Mouse (Mus musculus) small intestine, adult 2 months (tissue): ENCODE data around the gene Gm3543. TPM values are rescaled to one million over a fixed set of nuclear protein-coding genes. Genes with fewer than 3 reads are reported as not detected.
"Not testable (repeated sequence)": the region's sequence is repeated elsewhere in the genome, so short reads cannot be mapped to it uniquely, and the experiment has no call there.

Source experiments
- H3K27ac ChIP-seq: fragments of 200-500 bp; 2 replicates; pipeline ENCODE4 v1.5.1; 2012; ENCODE audit warnings: low read depth, low read length, control low read depth, inconsistent platforms; ENCODE audit not compliant: insufficient read depth
- H3K27me3 ChIP-seq: fragments of 200-500 bp; 2 replicates; pipeline ENCODE4 v1.6.1; 2012; ENCODE audit warnings: mild to moderate bottlenecking, moderate library complexity, low read length, inconsistent platforms; ENCODE audit not compliant: control insufficient read depth, insufficient read depth
- H3K36me3 ChIP-seq: fragments of 200-500 bp; 2 replicates; pipeline ENCODE4 v1.6.1; 2012; ENCODE audit warnings: mild to moderate bottlenecking, low read length, control low read depth, inconsistent platforms; ENCODE audit not compliant: control insufficient read depth, insufficient read depth
- H3K4me1 ChIP-seq: fragments of 200-500 bp; 2 replicates; pipeline ENCODE4 v1.6.1; 2012; ENCODE audit warnings: low read length, inconsistent platforms, mixed read lengths; ENCODE audit not compliant: control insufficient read depth, insufficient read depth, insufficient read length
- H3K4me3 ChIP-seq: fragments of 200-500 bp; 2 replicates; pipeline ENCODE4 v1.5.1; 2012; ENCODE audit warnings: low read depth, mild to moderate bottlenecking, control low read depth, inconsistent platforms, low read length, moderate library complexity
- WGBS: fragments of 180-500 bp; shearing (Covaris S2); methylation state at CpG from one replicate; pipeline ENCODE4 v1.1.7; 2018; 5-methylcytosine and 5-hydroxymethylcytosine counted together
- polyA plus RNA-seq: library from polyadenylated mRNA; depleted of rRNA; stranded (reverse); fragments of >200 nt; gene quantifications from 2 replicates; pipeline ENCODE4 v1.2.3, GENCODE M21; 2012; rRNA removed

Gene Gm3543
- polyA plus RNA-seq, result not detected in 2 replicates

- WGBS, result 91% methylated on average over 1 of the region's 1 CpGs
These were observed at the start of gene Gm3543 for GRCm38 (mm10) chr14:41983225-41983624. Gene Gm3543 (minus strand): TSS chr14:41983325.

GRCm38 (mm10) chr14:41968596-41968995 lies 14.5 kb downstream of the Gm3543 start:
- not testable (repeated sequence) for H3K4me3 ChIP-seq
- 61% methylated on average over 3 of the region's 3 CpGs for WGBS

More at GRCm38 (mm10) chr14:41983225-41983624, at the start of gene Gm3543:
- not testable (repeated sequence) for H3K27me3 ChIP-seq, H3K4me3 ChIP-seq, H3K27ac ChIP-seq, H3K36me3 ChIP-seq, H3K4me1 ChIP-seq

GRCm38 (mm10) chr14:41967827-41968226 lies 15.3 kb downstream of the Gm3543 start, which contains the start of gene Gm6401:
Gene Gm6401 (minus strand): TSS chr14:41967927.
- 69% methylated on average over 1 of the region's 1 CpGs for WGBS

More at GRCm38 (mm10) chr14:41968596-41968995, 14.5 kb downstream of the Gm3543 start:
- H3K4me1 ChIP-seq, H3K27me3 ChIP-seq, H3K36me3 ChIP-seq, H3K27ac ChIP-seq: not testable (repeated sequence)

GRCm38 (mm10) chr14:41964095-41964494 lies 19.0 kb downstream of the Gm3543 start:
- WGBS, result 57% methylated on average over 4 of the region's 4 CpGs
- not testable (repeated sequence) for H3K4me3 ChIP-seq, H3K4me1 ChIP-seq, H3K36me3 ChIP-seq, H3K27ac ChIP-seq, H3K27me3 ChIP-seq

More at GRCm38 (mm10) chr14:41967827-41968226, 15.3 kb downstream of the Gm3543 start, which contains the start of gene Gm6401:
- not testable (repeated sequence) for H3K4me1 ChIP-seq, H3K27me3 ChIP-seq, H3K4me3 ChIP-seq, H3K27ac ChIP-seq, H3K36me3 ChIP-seq

- H3K4me3 ChIP-seq, H3K36me3 ChIP-seq, H3K27ac ChIP-seq, H3K4me1 ChIP-seq, H3K27me3 ChIP-seq: not testable (repeated sequence)
- WGBS, result 74% methylated on average over 2 of the region's 2 CpGs
These were observed 39.4 kb downstream of the Gm3543 start, which contains the start of gene 1700024B05Rik for GRCm38 (mm10) chr14:41943695-41944094. Gene 1700024B05Rik (plus strand): TSS chr14:41943995.

Other genes starting within 250 kb of the Gm3543 start
- not detected in 2 replicates for gene Gm7929, start 232.7 kb downstream of the Gm3543 start, polyA plus RNA-seq
- not detected in 2 replicates for gene Gm47189, start 210.9 kb downstream of the Gm3543 start, polyA plus RNA-seq
- not detected in 2 replicates for gene Gm7980, start 76.0 kb downstream of the Gm3543 start, polyA plus RNA-seq
- gene 1700049E17Rik1, start 58.4 kb downstream of the Gm3543 start, polyA plus RNA-seq, result not detected in 2 replicates
- not detected in 2 replicates for gene 1700024B05Rik, start 39.3 kb downstream of the Gm3543 start, polyA plus RNA-seq
- not detected in 2 replicates for gene Gm6401, start 15.4 kb downstream of the Gm3543 start, polyA plus RNA-seq
- gene Gm7951, start 134.0 kb upstream of the Gm3543 start, polyA plus RNA-seq, result not detected in 2 replicates
- gene Gm17027, start 179.3 kb upstream of the Gm3543 start, polyA plus RNA-seq, result not detected in 2 replicates
- gene Gm3573, start 207.5 kb upstream of the Gm3543 start, polyA plus RNA-seq, result not detected in 2 replicates